Comparison of ENCODE assay signal across 12 mouse cellular contexts in genomic region chr9:47471767-47472420, GRCm38 (mm10). TPM values are rescaled to one million over a fixed set of nuclear protein-coding genes. Genes with fewer than 3 reads are reported as not detected.
DNase-seq lines count a peak whose midpoint lies in the region; ATAC-seq and TF ChIP-seq lines count a peak whose summit lies in the region.
"Had no signal": no experiment of that assay in that cellular context is flagged by ENCODE, and none has a peak within 500 bp of the region (broad histone marks: within the 10 kb centered on the region; RNA-seq: fewer than 3 reads in every experiment).

No protein-coding gene starts in this region.

- H3K4me3 ChIP-seq in forebrain, embryonic 11.5 days (ENCODE audit: low read depth, low read length), result no peak overlapping the region
- no peak overlapping the region for H3K4me3 ChIP-seq in forebrain, postnatal 0 days (ENCODE audit: low read depth, low read length)
- H3K4me3 ChIP-seq in MEL (ENCODE audit: control insufficient read depth in 1 of 2, insufficient read depth in 1 of 2, low read depth in 2 of 2, low read length in 2 of 2), result no peak overlapping the region
- H3K4me3 ChIP-seq: embryonic facial prominence, embryonic 10.5 days; intestine, embryonic 15.5 days had no signal

- TF ChIP-seq CTCF in forebrain, postnatal 0 days (IDR thresholded peaks at IDR 0.05; ENCODE audit: low read depth), result no peak
- TF ChIP-seq CTCF in MEL (IDR thresholded peaks at IDR 0.05 in 2 of 3, conservative IDR thresholded peaks at IDR 0.05 in 1 of 3; ENCODE audit: control insufficient read depth in 1 of 3, insufficient read depth in 1 of 3, low read depth in 2 of 3, low read length in 3 of 3, poor library complexity in 1 of 3, severe bottlenecking in 1 of 3), result no peak

- 39% methylated on average over 10 of the region's 10 CpGs for whole genome bisulfite sequencing in forebrain, embryonic 11.5 days
- 34% methylated on average over 10 of the region's 10 CpGs for WGBS in forebrain, postnatal 0 days

- TF ChIP-seq EP300 in MEL (IDR thresholded peaks at IDR 0.05; ENCODE audit: low read depth in 1 of 2, low read length in 2 of 2), result no peak

- TF ChIP-seq POLR2A in MEL (IDR thresholded peaks at IDR 0.05; ENCODE audit: control insufficient read depth in 1 of 2, insufficient read depth in 1 of 2, low read depth in 1 of 2, low read length in 2 of 2, poor library complexity in 1 of 2), result no peak

- H3K27ac ChIP-seq in forebrain, embryonic 11.5 days (ENCODE audit: low read depth, low read length), result no peak overlapping the region
- no peak overlapping the region for H3K27ac ChIP-seq in forebrain, postnatal 0 days (ENCODE audit: low read depth, low read length)
- no peak overlapping the region for H3K27ac ChIP-seq in MEL (ENCODE audit: control insufficient read depth, low read depth, low read length)
- H3K27ac ChIP-seq: intestine, embryonic 15.5 days had no signal

- no peaks in the 10 kb centered on the region for H3K79me2 ChIP-seq in MEL (ENCODE audit: control insufficient read depth, insufficient read depth, low read length, poor library complexity)

- peak; percentile 46 for DNase-seq in forebrain, embryonic 11.5 days (ENCODE audit: low spot score)
- DNase-seq in forebrain, postnatal 0 days, result no peak
- peak; percentile 51 for DNase-seq in MEL (ENCODE audit: low read depth, low spot score)
- DNase-seq in cerebellum, postnatal 25 days, result peak; percentile 64 to 78
- peak; percentile 31 for DNase-seq in heart, postnatal 4 days
- DNase-seq in c-Kit-positive CD71-positive TER-119-positive erythroid progenitor cells, embryonic 14.5 days (ENCODE audit: low spot score), result no peak
- no peak for DNase-seq in embryo, embryonic 10 days (ENCODE audit: low spot score)
- no peak for DNase-seq in thymus, postnatal 4 days
- DNase-seq: thymus, adult 18-20 months had no signal

- H3K27me3 ChIP-seq in forebrain, embryonic 11.5 days (ENCODE audit: control insufficient read depth, insufficient read depth, low read length), result no peaks in the 10 kb centered on the region
- no peaks in the 10 kb centered on the region for H3K27me3 ChIP-seq in forebrain, postnatal 0 days (ENCODE audit: insufficient read depth, low read length)
- H3K27me3 ChIP-seq in MEL (ENCODE audit: control insufficient read depth in 1 of 2, insufficient read depth in 2 of 2, low read length in 2 of 2), result no peaks in the 10 kb centered on the region
- H3K27me3 ChIP-seq: intestine, embryonic 15.5 days had no signal

- no peak overlapping the region for H3K4me2 ChIP-seq in forebrain, embryonic 11.5 days (ENCODE audit: low read depth, low read length, severe bottlenecking)
- no peak overlapping the region for H3K4me2 ChIP-seq in forebrain, postnatal 0 days (ENCODE audit: low read depth)
- H3K4me2 ChIP-seq: intestine, embryonic 15.5 days had no signal

- no peak for ATAC-seq in forebrain, embryonic 11.5 days (replicated peaks; ENCODE audit: low FRiP score)
- no peak for ATAC-seq in forebrain, postnatal 0 days
- ATAC-seq: intestine, embryonic 15.5 days; midbrain, embryonic 16.5 days had no signal

- TF ChIP-seq RAD21 in MEL (IDR thresholded peaks at IDR 0.05; ENCODE audit: low read depth, low read length), result no peak

- H3K36me3 ChIP-seq in forebrain, embryonic 11.5 days (ENCODE audit: control insufficient read depth, insufficient read depth, low read length), result no peaks in the 10 kb centered on the region
- no peaks in the 10 kb centered on the region for H3K36me3 ChIP-seq in forebrain, postnatal 0 days (ENCODE audit: insufficient read depth)
- peaks cover 0 to 5% of the 10 kb centered on the region in 2 experiments; a peak in 1 of 4 replicates for H3K36me3 ChIP-seq in MEL (ENCODE audit: control insufficient read depth in 1 of 2, insufficient read depth in 2 of 2, low read length in 2 of 2)
- H3K36me3 ChIP-seq: embryonic facial prominence, embryonic 10.5 days; intestine, embryonic 15.5 days had no signal

- H3K4me1 ChIP-seq in forebrain, embryonic 11.5 days (replicated peaks; ENCODE audit: control insufficient read depth, insufficient read depth, low read length), result no peaks in the 10 kb centered on the region
- no peaks in the 10 kb centered on the region for H3K4me1 ChIP-seq in forebrain, postnatal 0 days (ENCODE audit: insufficient read depth)
- peaks cover 0 to 4% of the 10 kb centered on the region in 2 experiments; a peak in 3 of 4 replicates for H3K4me1 ChIP-seq in MEL (ENCODE audit: control insufficient read depth in 1 of 2, insufficient read depth in 2 of 2, low read length in 2 of 2)
- H3K4me1 ChIP-seq: intestine, embryonic 15.5 days had no signal

- no peaks in the 10 kb centered on the region for H3K9me3 ChIP-seq in forebrain, embryonic 11.5 days (ENCODE audit: control insufficient read depth, low read length)
- no peaks in the 10 kb centered on the region for H3K9me3 ChIP-seq in forebrain, postnatal 0 days (ENCODE audit: low read length)
- H3K9me3 ChIP-seq in MEL (replicated peaks; ENCODE audit: insufficient read depth, low read length), result no peaks in the 10 kb centered on the region
- H3K9me3 ChIP-seq: embryonic facial prominence, embryonic 10.5 days; intestine, embryonic 15.5 days had no signal

- no peak overlapping the region for H3K9ac ChIP-seq in forebrain, embryonic 11.5 days (ENCODE audit: low read length)
- H3K9ac ChIP-seq in forebrain, postnatal 0 days, result no peak overlapping the region
- H3K9ac ChIP-seq in MEL (ENCODE audit: control insufficient read depth, low read depth, low read length, poor library complexity, severe bottlenecking), result no peak overlapping the region
- H3K9ac ChIP-seq: intestine, embryonic 15.5 days had no signal

TF ChIP-seq in MEL, 35 proteins besides CTCF, POLR2A, EP300 and RAD21:
- TF ChIP-seq JUND (IDR thresholded peaks at IDR 0.05; ENCODE audit: low read depth, low read length) (no peak), UBTF (IDR thresholded peaks at IDR 0.05; ENCODE audit: borderline replicate concordance, insufficient read depth, low read depth, low read length) (no peak), ZMIZ1 (IDR thresholded peaks at IDR 0.05; ENCODE audit: low read depth, low read length) (no peak), CHD2 (IDR thresholded peaks at IDR 0.05; ENCODE audit: low read length) (no peak), MAX (IDR thresholded peaks at IDR 0.05; ENCODE audit: low read length) (no peak), POLR2AphosphoS2 (IDR thresholded peaks at IDR 0.05; ENCODE audit: low read length) (no peak), GATA1 (IDR thresholded peaks at IDR 0.05; ENCODE audit: low read depth, low read length) (no peak), TCF12 (IDR thresholded peaks at IDR 0.05; ENCODE audit: low read depth, low read length) (no peak), KAT2A (conservative IDR thresholded peaks at IDR 0.05; ENCODE audit: low read depth, low read length) (no peak), MYB (IDR thresholded peaks at IDR 0.05; ENCODE audit: low read depth, low read length) (no peak), ZKSCAN1 (IDR thresholded peaks at IDR 0.05; ENCODE audit: low read depth, low read length) (no peak), NRF1 (IDR thresholded peaks at IDR 0.05; ENCODE audit: insufficient read depth, low read depth, low read length, poor library complexity, severe bottlenecking) (no peak), MAZ (IDR thresholded peaks at IDR 0.05; ENCODE audit: low read depth, low read length) (no peak), USF1 (IDR thresholded peaks at IDR 0.05; ENCODE audit: low read depth, low read length) (no peak)

RNA-seq across cellular contexts. Expression of gene Cadm1, which starts 58.1 kb away (rescaled TPM):
- 105 and 112 TPM in 2 replicates for polyA plus RNA-seq in forebrain, embryonic 11.5 days (2014; fragmentation: Nextera tagmentation; extraction: Ambion mirVana)
- 223 and 289 TPM in 2 replicates for total RNA-seq in forebrain, postnatal 0 days (2014; rRNA removed)
- polyA plus RNA-seq in forebrain, postnatal 0 days (2015; fragmentation: Nextera tagmentation; extraction: Ambion mirVana), result 272 and 381 TPM in 2 replicates
- 0.16 and 0.31 TPM in 2 replicates for total RNA-seq in MEL (2012; rRNA removed)
- under 1 TPM in 1 of 2 experiments, not detected in 1; 0.14 TPM for polyA plus RNA-seq in MEL (2012; ENCODE audit: insufficient read depth in 1 of 2, insufficient read length in 2 of 2, low read depth in 1 of 2, low replicate concordance in 2 of 2, missing spikeins in 1 of 2)
- 1 to 10 TPM; 4.2 to 4.6 TPM for total RNA-seq in heart, postnatal 4 days (2021)

Comparison
In these comparisons a context has a peak if more than half of its experiments do, and no peak if none do; other contexts are left out.
1. DNase-seq: peak in forebrain, embryonic 11.5 days (single experiment), MEL (single experiment), cerebellum, postnatal 25 days (2 of 2) and heart, postnatal 4 days (single experiment); none in forebrain, postnatal 0 days (single experiment), c-Kit-positive CD71-positive TER-119-positive erythroid progenitor cells, embryonic 14.5 days (single experiment), embryo, embryonic 10 days (single experiment) and thymus, postnatal 4 days (single experiment).
2. RNA of gene Cadm1, which starts 58.1 kb away (total RNA-seq): 223 to 289 TPM in forebrain, postnatal 0 days; 4.2 to 4.6 TPM in heart, postnatal 4 days and 0.16 to 0.31 TPM in MEL; every median in the first group is over 10 times any median in the second.